Mouse (Mus musculus) layer of hippocampus, postnatal 10 days (tissue): ENCODE results near the gene Rdh16f2. TPM values are rescaled to one million over a fixed set of nuclear protein-coding genes. Genes with fewer than 3 reads are reported as not detected.

ENCODE experiments used
- total RNA-seq, 2 experiments: library from RNA; stranded (reverse); gene quantifications; 2 replicates each; pipeline ENCODE4 v1.2.3; 2021

Rdh16f2 gene
- total RNA-seq, 2 experiments from 2014 or later, result not detected

Other genes starting within 250 kb of the Rdh16f2 start
- 100 to 1,000 TPM; 263 to 291 TPM for gene Lrp1, start 245.3 kb upstream of the Rdh16f2 start, total RNA-seq
- 1 to 10 TPM; 6.9 to 7.1 TPM for gene Stat6, start 223.5 kb upstream of the Rdh16f2 start, total RNA-seq
- gene Nemp1, start 199.6 kb upstream of the Rdh16f2 start, total RNA-seq, result 1 to 10 TPM; 4.0 to 5.5 TPM
- 10 to 100 TPM; 32.3 to 36.2 TPM for gene Nab2, start 197.9 kb upstream of the Rdh16f2 start, total RNA-seq
- gene Myo1a, start 161.3 kb upstream of the Rdh16f2 start, total RNA-seq, result under 1 TPM; 0.55 to 0.98 TPM
- 1 to 10 TPM; 5.7 to 6.9 TPM for gene Tac2, start 142.0 kb upstream of the Rdh16f2 start, total RNA-seq
- gene Zbtb39, start 126.9 kb upstream of the Rdh16f2 start, total RNA-seq, result 10 to 100 TPM; 10.4 to 10.7 TPM
- 1 to 10 TPM; 1.0 to 1.8 TPM for gene Gpr182, start 114.7 kb upstream of the Rdh16f2 start, total RNA-seq
- under 1 TPM; 0.16 TPM for gene Rdh1, start 106.8 kb upstream of the Rdh16f2 start, total RNA-seq
- gene Rdh16f1, start 106.7 kb upstream of the Rdh16f2 start, total RNA-seq, result under 1 TPM in 1 of 2 experiments, not detected in 1; 0.23 TPM
- gene Rdh9, start 90.1 kb upstream of the Rdh16f2 start, total RNA-seq, result under 1 TPM; 0.33 to 0.50 TPM
- gene Rdh16, start 65.3 kb upstream of the Rdh16f2 start, total RNA-seq, result under 1 TPM in 1 of 2 experiments, not detected in 1; 0.11 TPM
- gene Rdh19, start 16.5 kb upstream of the Rdh16f2 start, total RNA-seq, result not detected
- gene Rdh7, start 22.3 kb downstream of the Rdh16f2 start, total RNA-seq, result not detected
- not detected for gene Sdr9c7, start 32.0 kb downstream of the Rdh16f2 start, total RNA-seq
- not detected for gene Hsd17b6, start 141.1 kb downstream of the Rdh16f2 start, total RNA-seq
- gene Prim1, start 148.7 kb downstream of the Rdh16f2 start, total RNA-seq, result 1 to 10 TPM; 8.0 to 9.7 TPM
- 100 to 1,000 TPM; 350 to 389 TPM for gene Naca, start 169.1 kb downstream of the Rdh16f2 start, total RNA-seq
- 100 to 1,000 TPM; 166 to 168 TPM for gene Ptges3, start 192.5 kb downstream of the Rdh16f2 start, total RNA-seq
- 1,000 to 10,000 TPM; 1,650 to 1,701 TPM for gene Atp5b, start 216.8 kb downstream of the Rdh16f2 start, total RNA-seq
- gene Baz2a, start 225.1 kb downstream of the Rdh16f2 start, total RNA-seq, result 10 to 100 TPM; 32.0 to 35.1 TPM